Mouse (Mus musculus): ENCODE data around the gene Slc29a4. TPM values are rescaled to one million over a fixed set of nuclear protein-coding genes. Genes with fewer than 3 reads are reported as not detected.

Gene Slc29a4
- total and polyA plus RNA-seq, 2 experiments from 2014 or later, result 76.4 to 104 TPM

DNA sequence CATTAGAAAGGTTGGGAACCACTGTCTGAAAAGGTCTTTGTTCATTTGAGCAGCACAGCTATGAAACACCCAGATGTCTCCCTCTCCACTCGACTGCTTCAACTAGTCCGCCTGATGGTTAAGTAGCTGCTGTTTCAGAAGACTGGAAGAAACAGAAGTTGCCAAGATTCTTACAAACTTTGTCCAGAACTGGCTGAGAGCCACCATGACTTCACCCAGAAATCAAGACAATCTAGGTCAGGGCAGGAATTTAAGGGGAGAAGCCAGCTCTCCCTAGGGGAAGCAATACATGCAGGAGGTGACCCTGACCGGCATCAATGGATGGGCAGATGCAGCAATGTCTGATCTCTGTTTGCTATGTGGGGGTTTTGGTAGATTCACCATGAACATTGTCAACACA lies 10.4 kb upstream of the Slc29a4 start:
- Histone ChIP-seq H3K36me3 (ENCODE audit: insufficient read depth) (no peaks in the 10 kb centered on the region), H3K9me3 (ENCODE audit: low read length) (0 out of 2 replicates have a peak, but pooled peaks cover 3% of the 10 kb centered on the region), H3K4me1 (ENCODE audit: insufficient read depth) (no peaks in the 10 kb centered on the region), H3K9ac (no peak overlapping the region), H3K27ac (ENCODE audit: low read depth, low read length) (no peak overlapping the region), H3K4me2 (ENCODE audit: low read depth) (no peak overlapping the region), H3K4me3 (ENCODE audit: low read depth, low read length) (no peak overlapping the region), H3K27me3 (ENCODE audit: insufficient read depth, low read length) (no peaks in the 10 kb centered on the region)
- WGBS, result 73% methylated on average over 3 of the region's 3 CpGs
- ATAC-seq (no peak), DNase-seq (no peak)
- TF ChIP-seq CTCF (IDR thresholded peaks at IDR 0.05; ENCODE audit: low read depth), result no peak

GRCm38 (mm10) chr5:142682529-142682928 lies 9.8 kb upstream of the Slc29a4 start:
- 85% methylated on average over 5 of the region's 5 CpGs for WGBS
- H3K4me3 ChIP-seq (ENCODE audit: low read depth, low read length), result no peak overlapping the region
- no peak overlapping the region for H3K9ac ChIP-seq
- H3K4me2 ChIP-seq (ENCODE audit: low read depth), result no peak overlapping the region
- H3K27ac ChIP-seq (ENCODE audit: low read depth, low read length), result no peak overlapping the region
- H3K4me1 ChIP-seq (ENCODE audit: insufficient read depth), result no peaks in the 10 kb centered on the region
- ATAC-seq (no peak), DNase-seq (no peak)
- no peak for TF ChIP-seq CTCF (IDR thresholded peaks at IDR 0.05; ENCODE audit: low read depth)
- H3K9me3 ChIP-seq (ENCODE audit: low read length), result 0 out of 2 replicates have a peak, but pooled peaks cover 3% of the 10 kb centered on the region
- no peaks in the 10 kb centered on the region for H3K27me3 ChIP-seq (ENCODE audit: insufficient read depth, low read length)
- no peaks in the 10 kb centered on the region for H3K36me3 ChIP-seq (ENCODE audit: insufficient read depth)

GRCm38 (mm10) chr5:142688866-142689265 lies 3.4 kb upstream of the Slc29a4 start:
- DNase-seq, result no peak
- TF ChIP-seq CTCF (IDR thresholded peaks at IDR 0.05; ENCODE audit: low read depth), result no peak
- H3K4me3 ChIP-seq (ENCODE audit: low read depth, low read length), result no peak overlapping the region
- H3K4me1 ChIP-seq (ENCODE audit: insufficient read depth), result peaks cover 5% of the 10 kb centered on the region
- 16% methylated on average over 6 of the region's 6 CpGs for WGBS
- no peak overlapping the region for H3K4me2 ChIP-seq (ENCODE audit: low read depth)
- H3K36me3 ChIP-seq (ENCODE audit: insufficient read depth), result no peaks in the 10 kb centered on the region
- H3K27ac ChIP-seq (ENCODE audit: low read depth, low read length), result no peak overlapping the region
- H3K9ac ChIP-seq, result no peak overlapping the region
- H3K27me3 ChIP-seq (ENCODE audit: insufficient read depth, low read length), result no peaks in the 10 kb centered on the region
- H3K9me3 ChIP-seq (ENCODE audit: low read length), result no peaks in the 10 kb centered on the region
- ATAC-seq, result no peak

DNA sequence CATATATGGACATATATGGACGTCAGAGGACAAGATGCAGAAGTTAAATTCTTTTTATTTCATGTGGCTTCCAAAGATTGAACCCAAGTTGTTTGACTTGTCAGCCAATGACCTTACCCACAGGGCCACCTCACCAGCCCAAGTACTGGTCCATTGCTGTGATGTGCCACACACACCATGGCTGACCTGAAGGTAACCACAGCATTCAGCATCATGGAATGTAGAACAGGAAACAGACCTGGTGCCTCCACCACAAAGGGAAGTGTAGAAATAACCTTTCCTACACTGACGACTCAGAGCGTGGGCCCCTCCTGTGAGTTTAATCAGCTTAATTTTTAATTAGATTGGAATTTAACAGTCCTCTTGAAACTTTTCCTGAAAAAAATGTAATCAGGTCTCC lies 2.0 kb upstream of the Slc29a4 start:
- peaks cover 5% of the 10 kb centered on the region for H3K4me1 ChIP-seq (ENCODE audit: insufficient read depth)
- no peaks in the 10 kb centered on the region for H3K9me3 ChIP-seq (ENCODE audit: low read length)
- TF ChIP-seq CTCF (IDR thresholded peaks at IDR 0.05; ENCODE audit: low read depth), result no peak
- WGBS, result 73% methylated on average over 3 of the region's 3 CpGs
- H3K36me3 ChIP-seq (ENCODE audit: insufficient read depth), result no peaks in the 10 kb centered on the region
- no peak for ATAC-seq
- no peaks in the 10 kb centered on the region for H3K27me3 ChIP-seq (ENCODE audit: insufficient read depth, low read length)
- no peak overlapping the region for H3K4me3 ChIP-seq (ENCODE audit: low read depth, low read length)
- no peak overlapping the region for H3K4me2 ChIP-seq (ENCODE audit: low read depth)
- no peak for DNase-seq
- H3K9ac ChIP-seq, result no peak overlapping the region
- no peak overlapping the region for H3K27ac ChIP-seq (ENCODE audit: low read depth, low read length)

DNA sequence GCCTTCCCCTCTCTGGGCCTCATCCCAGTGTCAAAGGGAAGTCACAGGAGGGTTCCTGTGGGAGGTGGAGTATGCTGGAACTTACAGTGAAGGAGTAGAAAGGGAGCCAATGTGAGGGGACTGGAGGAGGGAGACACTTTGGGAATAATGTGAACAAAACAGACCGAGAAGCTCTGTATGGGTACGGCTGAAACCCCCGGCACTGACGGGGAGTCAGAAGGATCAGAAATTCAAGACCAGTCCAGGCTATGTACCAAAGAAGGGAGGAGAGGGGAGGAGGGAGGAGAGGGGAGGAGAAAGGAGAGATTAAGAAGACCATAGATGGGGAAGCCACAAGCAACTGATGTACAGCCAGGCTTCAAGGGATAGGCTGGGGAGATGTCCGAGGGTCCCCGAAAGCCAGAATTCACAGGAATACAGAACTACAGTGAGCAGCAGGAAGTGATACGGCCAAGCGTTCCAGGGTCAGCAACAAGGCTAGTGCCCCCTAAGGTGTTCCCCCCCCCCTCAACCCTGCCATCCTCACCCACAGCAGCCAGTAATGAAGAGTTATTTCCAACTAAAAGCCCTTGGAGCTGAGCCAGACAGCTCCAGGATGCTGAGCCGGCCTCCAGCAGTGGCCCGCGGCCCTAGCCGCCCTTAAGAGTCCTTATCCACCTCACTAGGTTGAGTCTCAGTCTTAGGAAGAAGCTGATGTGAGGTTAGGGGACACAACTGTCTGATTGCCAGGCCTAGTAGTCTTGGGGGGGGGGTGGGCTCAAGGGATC lies 842 bp downstream of the Slc29a4 start:
- Histone ChIP-seq H3K27ac (ENCODE audit: low read depth, low read length) (peak overlapping the region; percentile 21; the same call in 1 of the 2 replicates), H3K4me1 (ENCODE audit: insufficient read depth) (peaks cover 5% of the 10 kb centered on the region), H3K27me3 (ENCODE audit: insufficient read depth, low read length) (no peaks in the 10 kb centered on the region), H3K4me3 (ENCODE audit: low read depth, low read length) (peak overlapping the region; percentile 2; the same call in 1 of the 2 replicates), H3K4me2 (ENCODE audit: low read depth) (peak overlapping the region; percentile 32), H3K9ac (no peak overlapping the region), H3K9me3 (ENCODE audit: low read length) (no peaks in the 10 kb centered on the region), H3K36me3 (ENCODE audit: insufficient read depth) (no peaks in the 10 kb centered on the region)
- 54% methylated on average over 12 of the region's 12 CpGs for WGBS
- TF ChIP-seq CTCF (IDR thresholded peaks at IDR 0.05; ENCODE audit: low read depth), result no peak
- DNase-seq (no peak), ATAC-seq (no peak)

GRCm38 (mm10) chr5:142693738-142694430 lies 1.6 kb downstream of the Slc29a4 start:
- no peak for TF ChIP-seq CTCF (IDR thresholded peaks at IDR 0.05; ENCODE audit: low read depth)
- Histone ChIP-seq H3K27me3 (ENCODE audit: insufficient read depth, low read length) (no peaks in the 10 kb centered on the region), H3K4me2 (ENCODE audit: low read depth) (peak overlapping the region; percentile 32), H3K27ac (ENCODE audit: low read depth, low read length) (no peak overlapping the region), H3K9ac (no peak overlapping the region), H3K4me1 (ENCODE audit: insufficient read depth) (peaks cover 5% of the 10 kb centered on the region), H3K9me3 (ENCODE audit: low read length) (no peaks in the 10 kb centered on the region), H3K4me3 (ENCODE audit: low read depth, low read length) (no peak overlapping the region; the same call in 1 of the 2 replicates), H3K36me3 (ENCODE audit: insufficient read depth) (no peaks in the 10 kb centered on the region)
- 39% methylated on average over 8 of the region's 8 CpGs for WGBS
- DNase-seq, result no peak
- no peak for ATAC-seq

Measured in forebrain, postnatal 0 days (tissue).